Mouse (Mus musculus): Measurements from ENCODE around the gene Cldn24.

The Cldn24 gene

DNA sequence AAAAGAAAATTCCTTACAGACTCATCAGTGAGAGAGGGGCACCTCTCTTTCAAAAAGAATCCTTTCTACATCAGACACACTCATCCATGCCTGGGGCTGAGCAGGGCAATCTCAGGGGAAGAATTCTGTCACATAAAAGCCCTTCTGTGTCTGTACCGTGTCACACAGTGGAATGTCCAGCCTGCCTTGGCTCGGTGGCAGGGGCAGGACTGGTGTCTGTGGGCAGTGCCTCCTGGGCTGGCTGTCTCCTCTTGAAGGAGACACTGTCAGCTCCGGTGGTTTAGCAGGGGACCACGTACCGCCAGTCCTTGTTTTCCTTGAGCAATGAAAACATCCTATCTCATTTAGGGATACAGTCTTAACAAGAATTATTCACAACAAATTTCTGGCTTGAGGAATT lies 3.7 kb downstream of the Cldn24 start:
- in situ Hi-C loops (cut with MboI; ENCODE audit: unreplicated experiment in 2 of 2), result no loop called here

DNA sequence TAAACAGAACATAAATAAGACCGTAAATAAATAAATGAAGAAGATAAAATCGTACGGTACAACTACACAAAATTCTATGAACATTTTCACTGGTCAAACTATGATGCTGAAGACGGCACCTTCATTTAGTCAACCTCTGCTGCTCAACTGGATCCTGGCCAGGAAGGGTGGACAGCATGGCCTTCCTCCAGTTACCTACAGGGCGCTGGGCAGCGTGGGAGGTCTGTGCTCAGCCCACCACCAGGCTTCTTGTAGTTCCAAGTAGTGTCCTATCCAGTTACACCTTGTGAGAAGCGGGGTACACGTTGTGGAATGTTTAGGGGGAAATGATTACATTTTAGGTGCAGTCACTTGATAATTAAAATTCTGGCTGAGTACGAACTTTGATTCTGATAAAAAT lies 5.0 kb downstream of the Cldn24 start:
- in situ Hi-C loops (cut with MboI; ENCODE audit: unreplicated experiment in 2 of 2), result no loop called here

DNA sequence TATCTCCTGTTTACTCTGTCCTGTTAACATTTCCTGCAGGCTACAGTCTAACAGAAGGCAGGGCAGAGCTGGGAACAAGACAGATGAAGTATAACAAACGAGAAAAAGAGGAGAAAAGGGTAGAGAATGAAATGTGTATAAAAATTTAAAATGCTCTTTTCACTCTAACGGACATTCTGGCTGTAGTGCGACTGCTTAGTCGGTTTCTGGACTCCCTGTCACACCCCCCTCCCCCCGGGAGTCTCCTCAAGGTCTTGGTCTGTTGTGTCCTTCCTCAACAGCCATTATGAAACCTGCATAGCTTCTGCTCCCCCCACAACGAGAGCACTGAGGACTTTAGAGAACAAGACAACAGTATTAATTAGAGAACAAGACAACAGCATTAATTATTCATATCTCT lies 10.7 kb downstream of the Cldn24 start:
- in situ Hi-C loops (cut with MboI; ENCODE audit: unreplicated experiment in 2 of 2), result no loop called here

DNA sequence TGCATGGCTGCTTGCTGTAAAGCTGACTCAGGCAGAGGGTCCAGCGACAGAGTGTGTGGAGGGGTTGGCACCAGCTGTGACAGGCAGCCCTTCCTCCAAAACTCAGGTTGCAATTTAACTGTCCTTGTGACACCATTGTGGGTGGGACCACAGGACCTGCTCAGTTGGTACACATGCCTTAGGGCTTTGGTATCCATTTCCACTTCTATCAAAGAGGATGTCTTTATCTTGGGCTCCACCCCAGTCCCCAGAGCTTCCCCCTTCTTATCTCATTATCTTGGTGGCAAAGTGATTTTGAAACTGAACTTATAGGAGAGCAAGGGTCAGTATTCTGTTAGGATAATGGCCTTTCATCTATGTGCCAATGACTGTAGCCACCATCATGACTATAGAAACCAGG lies 12.0 kb downstream of the Cldn24 start:
- in situ Hi-C loops (cut with MboI; ENCODE audit: unreplicated experiment in 2 of 2), result no loop called here

DNA sequence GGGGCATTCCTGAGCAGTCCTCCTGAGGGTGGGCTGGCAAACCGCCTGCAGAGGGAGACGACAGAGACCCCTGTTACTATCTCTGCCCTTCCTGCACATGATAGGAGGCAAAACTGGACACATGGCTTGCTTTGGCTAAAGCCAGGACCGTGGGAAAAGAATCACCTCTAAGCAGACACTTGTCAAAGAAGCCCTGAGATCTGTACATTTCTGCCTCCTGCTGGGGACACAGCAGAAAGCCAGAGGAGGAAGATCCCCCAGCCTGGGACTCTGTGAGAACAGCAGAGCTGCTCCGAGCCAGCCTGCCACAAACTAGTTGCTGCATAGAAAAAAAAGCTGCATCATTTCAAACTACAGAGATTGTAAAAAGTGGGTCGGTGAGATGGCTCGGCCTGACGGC lies 21.1 kb downstream of the Cldn24 start:
- in situ Hi-C loops (cut with MboI; ENCODE audit: unreplicated experiment in 2 of 2), result no loop called here

DNA sequence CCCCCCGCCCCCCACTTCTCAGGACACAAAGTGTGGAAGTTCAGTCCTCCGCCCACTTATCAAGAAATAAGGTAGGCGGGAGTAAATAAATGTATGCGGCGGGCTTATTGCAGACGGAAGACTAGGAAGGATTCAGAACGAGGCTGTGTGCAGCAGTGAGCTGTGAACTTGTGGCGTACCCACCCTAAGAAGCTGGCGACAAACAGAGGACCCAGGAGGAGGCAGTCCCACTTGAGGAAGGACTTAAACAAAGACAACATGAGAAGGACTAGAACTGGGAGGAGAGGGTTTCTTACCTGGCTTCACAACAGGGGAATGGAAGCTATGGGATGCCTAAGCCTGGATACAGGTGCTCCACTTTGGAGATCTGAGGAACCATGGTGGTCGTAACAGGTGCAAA lies 21.7 kb downstream of the Cldn24 start:
- in situ Hi-C loops (cut with MboI; ENCODE audit: unreplicated experiment in 2 of 2), result no loop called here

DNA sequence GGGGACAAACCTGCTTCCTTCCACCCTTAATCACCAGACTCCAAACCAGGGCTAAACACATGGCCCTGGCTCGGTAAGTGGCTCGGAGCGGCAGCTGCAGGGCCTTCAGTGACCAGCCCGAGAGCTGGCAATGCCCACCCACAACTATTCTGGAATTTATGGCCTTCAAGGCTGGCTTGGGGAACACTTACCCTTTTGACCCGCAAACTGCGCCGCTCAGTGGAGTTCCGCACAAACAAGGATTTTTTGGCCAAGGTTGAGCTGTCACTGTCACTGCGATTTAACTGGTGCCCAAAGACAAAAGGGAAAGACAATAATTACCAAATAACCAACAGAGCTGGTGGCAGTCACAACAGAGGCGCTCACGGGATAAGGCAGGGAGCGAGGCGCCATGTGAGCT lies 24.0 kb downstream of the Cldn24 start:
- in situ Hi-C loops (cut with MboI; ENCODE audit: unreplicated experiment in 2 of 2), result no loop called here

DNA sequence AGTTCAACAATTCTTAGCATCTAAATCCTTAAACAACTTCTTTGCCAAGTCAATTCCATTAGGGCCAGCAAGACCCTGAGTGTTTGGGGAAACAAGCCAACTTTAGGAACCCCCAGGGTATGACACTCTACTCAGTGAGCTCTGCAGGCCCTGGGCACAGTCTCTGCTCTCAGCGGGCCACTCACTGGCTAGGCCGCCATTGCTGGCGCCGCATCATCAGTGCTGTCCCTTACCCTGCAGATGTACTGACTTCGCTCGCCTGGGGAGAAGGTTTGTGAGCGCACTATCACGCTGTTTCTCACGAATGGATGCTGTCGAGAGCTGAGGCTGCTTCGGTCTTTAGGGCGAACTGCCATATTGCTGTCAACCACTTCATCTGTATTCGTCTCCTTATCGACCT lies 25.2 kb downstream of the Cldn24 start:
- in situ Hi-C loops (cut with MboI; ENCODE audit: unreplicated experiment in 2 of 2), result no loop called here

DNA sequence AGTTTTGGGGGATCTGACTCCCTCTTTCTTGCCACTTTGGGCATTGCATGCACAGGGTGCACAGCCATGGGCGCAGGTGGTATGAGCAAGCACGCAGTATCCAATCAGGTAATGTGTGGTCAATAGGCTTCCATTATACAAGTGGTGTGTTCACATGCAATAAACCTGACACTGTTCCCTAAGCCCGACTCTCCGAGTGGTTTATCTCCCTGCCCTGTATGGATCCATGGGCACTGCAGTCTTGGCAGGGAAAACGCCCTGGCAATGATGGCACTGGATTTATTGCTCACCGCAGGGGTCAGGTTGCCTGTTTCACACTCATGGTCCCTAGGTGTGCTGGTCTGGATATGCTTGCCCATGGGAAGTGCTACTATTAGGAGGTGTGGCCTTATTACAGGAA lies 26.0 kb downstream of the Cldn24 start:
- in situ Hi-C loops (cut with MboI; ENCODE audit: unreplicated experiment in 2 of 2), result no loop called here

DNA sequence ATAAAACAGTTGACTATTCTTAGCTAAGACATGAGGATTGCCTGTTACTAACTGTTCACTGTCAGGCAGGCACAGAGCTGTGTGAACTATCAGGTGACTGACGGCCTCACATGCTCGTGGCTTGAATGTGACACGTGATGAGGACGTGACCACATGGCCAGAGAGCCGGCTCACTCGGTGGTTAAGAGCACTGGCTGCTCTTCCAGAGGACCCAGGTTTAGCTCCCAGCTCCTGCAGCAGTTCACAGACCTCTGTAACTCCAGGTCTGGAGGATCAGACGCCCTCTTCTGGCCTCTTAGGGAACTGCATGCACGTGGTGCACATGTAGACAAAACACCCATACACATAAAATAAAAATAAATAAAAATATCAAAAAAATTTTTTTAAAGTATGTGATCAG lies 27.9 kb downstream of the Cldn24 start:
- in situ Hi-C loops (cut with MboI; ENCODE audit: unreplicated experiment in 2 of 2), result no loop called here

DNA sequence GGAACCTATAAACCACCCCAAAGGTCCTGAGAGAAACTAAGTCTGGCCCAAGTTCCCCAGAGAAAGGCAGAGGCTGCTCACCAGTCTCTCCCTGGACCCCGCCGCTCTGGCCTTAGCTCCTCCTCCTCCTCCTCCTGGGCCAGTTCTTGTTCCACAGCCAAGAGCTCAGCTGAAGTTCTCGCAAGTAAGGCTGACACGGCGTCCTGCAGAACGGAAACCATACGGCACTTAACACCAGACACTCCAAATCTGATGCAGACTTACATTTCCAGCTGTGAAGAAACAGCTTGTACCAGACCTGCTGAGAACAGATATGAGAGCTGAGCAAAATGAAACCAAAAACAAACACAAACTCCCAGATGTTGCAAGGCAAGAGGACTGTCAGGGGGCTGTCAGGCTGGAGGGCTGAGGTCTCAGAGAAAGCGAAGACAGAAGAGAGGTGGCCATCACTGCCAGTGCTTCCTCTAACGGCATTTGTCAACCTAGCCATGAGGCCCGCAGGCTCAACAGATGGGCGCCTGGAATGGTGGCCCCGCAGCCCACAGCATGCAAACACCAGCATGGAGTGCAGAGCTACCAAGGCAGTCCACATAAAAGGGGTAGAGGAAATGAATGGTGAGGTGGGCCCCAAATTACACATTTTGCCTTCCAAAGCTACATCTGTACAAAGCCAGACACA lies 30.0 kb downstream of the Cldn24 start:
- in situ Hi-C loops (cut with MboI; ENCODE audit: unreplicated experiment in 2 of 2), result no loop called here

DNA sequence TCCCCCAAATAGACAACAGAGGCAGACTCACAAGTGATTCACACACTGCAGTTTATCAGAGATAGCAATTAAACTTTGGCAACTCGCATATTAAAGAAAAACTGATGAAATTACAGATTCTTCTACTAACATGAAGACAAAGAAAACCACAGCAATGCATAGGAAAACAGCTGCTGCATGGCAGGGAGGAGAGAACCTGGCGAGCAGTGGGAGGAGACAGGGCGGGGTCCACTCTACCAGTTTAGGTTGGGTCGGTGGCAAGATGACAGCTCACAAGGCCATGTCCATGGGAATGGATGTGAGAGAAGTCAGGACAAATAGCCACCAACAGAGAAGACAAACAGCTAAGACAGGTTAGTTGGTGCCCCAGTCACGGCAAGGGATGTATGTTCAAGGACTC lies 30.8 kb downstream of the Cldn24 start:
- in situ Hi-C loops (cut with MboI; ENCODE audit: unreplicated experiment in 2 of 2), result no loop called here

DNA sequence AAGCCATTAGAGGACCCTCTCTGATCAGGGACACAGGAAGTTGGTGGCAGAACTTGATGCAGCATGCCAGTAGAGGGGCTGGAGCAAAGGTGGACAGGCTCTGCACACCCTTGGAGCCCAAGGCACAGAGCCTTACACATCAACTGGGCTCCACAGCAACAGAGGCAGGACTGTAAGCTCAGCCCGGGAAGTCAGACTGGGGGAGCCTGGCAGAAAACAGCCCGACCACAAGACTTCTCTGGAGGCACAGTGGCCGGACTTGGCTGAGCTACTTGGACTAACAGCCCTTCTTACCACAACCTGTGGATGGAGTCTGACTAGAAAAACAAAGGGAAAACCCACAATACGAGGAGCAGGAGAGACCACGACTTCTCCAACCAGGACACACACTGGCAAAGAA lies 31.4 kb downstream of the Cldn24 start:
- in situ Hi-C loops (cut with MboI; ENCODE audit: unreplicated experiment in 2 of 2), result no loop called here

DNA sequence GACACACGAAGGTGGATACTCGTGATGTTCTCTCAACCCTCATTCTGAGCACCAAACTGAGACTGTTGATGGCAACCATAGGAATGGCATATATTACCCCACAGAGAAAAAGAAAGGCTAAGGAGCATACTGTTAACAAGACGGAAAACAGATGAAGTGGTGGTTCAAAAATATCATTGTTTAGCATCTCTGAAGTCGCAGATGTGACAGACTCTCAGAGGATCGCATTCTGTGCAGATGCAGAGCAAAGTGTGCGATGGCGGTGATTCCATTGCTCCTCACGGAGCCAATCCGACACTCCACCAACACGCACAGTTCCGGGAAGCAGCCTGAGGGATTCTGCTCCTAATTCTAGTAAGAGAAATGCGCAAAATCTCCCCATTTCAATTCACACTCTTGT lies 37.3 kb downstream of the Cldn24 start:
- in situ Hi-C loops (cut with MboI; ENCODE audit: unreplicated experiment in 2 of 2), result no loop called here

DNA sequence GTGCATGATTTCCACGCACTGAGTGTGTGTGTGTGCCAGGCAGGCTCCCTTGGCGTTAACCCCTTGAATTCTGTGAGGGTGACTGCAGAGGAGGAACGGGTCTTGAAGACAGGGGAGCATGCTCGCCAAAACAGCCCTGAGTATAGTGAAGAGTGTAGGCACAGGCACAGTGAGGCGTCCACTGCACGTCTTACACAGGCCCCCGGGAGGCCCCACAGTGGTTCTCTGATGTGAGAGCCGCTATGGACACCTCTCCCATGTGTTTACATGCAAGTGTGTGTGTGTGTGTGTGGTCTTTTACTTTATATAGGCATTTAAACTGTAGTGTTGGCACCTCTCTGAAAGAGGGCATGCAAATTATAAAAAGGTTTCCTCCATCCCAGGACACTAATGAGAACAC lies 44.6 kb downstream of the Cldn24 start:
- in situ Hi-C loops (cut with MboI; ENCODE audit: unreplicated experiment in 2 of 2), result no loop called here

DNA sequence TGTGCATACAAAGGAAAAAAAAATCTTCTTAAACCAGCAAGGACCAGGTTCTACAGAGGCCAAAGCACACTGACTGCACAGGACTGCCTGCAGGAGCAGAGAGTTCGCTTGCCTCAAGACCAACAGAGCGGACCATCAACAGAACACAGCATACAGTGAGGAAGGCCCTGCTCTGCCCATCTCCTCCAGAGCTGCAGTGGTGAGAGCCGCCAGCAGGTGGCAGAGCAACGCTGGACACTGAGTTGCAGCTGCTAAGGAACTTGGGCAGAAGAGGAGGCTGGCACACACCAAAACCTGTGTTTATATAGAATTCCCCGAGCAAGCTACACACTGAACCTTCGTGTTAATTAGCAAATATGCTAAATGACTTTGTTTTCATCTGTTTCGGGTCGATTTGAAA lies 45.1 kb downstream of the Cldn24 start:
- in situ Hi-C loops (cut with MboI; ENCODE audit: unreplicated experiment in 2 of 2), result no loop called here

Measured in v-Abl transformed pro-B cells (cell line).